Mouse (Mus musculus): ENCODE data around the gene Arhgef28. TPM values are rescaled to one million over a fixed set of nuclear protein-coding genes. Genes with fewer than 3 reads are reported as not detected.
"Not testable (repeated sequence)": the region's sequence is repeated elsewhere in the genome, so short reads cannot be mapped to it uniquely, and the experiment has no call there.

Arhgef28 gene
- total and polyA plus RNA-seq, 3 experiments: 0.11 TPM; not detected in 2

- no peaks in the 10 kb centered on the region for H3K4me1 ChIP-seq (ENCODE audit: insufficient read depth, low read depth, low read length)
- ATAC-seq (ENCODE audit: extremely low read depth, insufficient number of reproducible peaks, low FRiP score, poor library complexity, severe bottlenecking) (no peak), DNase-seq (ENCODE audit: low spot score) (no peak)
- TF ChIP-seq GATA2 (IDR thresholded peaks at IDR 0.05; ENCODE audit: borderline replicate concordance, low read depth, low read length) (no peak), CTCF (IDR thresholded peaks at IDR 0.05; ENCODE audit: low read depth, low read length) (no peak), POLR2AphosphoS5 (IDR thresholded peaks at IDR 0.05; ENCODE audit: insufficient replicate concordance, low read depth, low read length) (no peak), TAL1 (conservative IDR thresholded peaks at IDR 0.05; ENCODE audit: low read depth, low read length) (no peak), GATA1 (IDR thresholded peaks at IDR 0.05; ENCODE audit: borderline replicate concordance, low read length) (no peak)
- peaks cover 3% of the 10 kb centered on the region; the same call in 1 of the 2 replicates for H3K27me3 ChIP-seq (ENCODE audit: insufficient read depth, low read length)
- H3K4me3 ChIP-seq (ENCODE audit: low read depth, low read length): no peak overlapping the region
- no peaks in the 10 kb centered on the region for H3K9me3 ChIP-seq (replicated peaks)
- no peaks in the 10 kb centered on the region for H3K36me3 ChIP-seq (replicated peaks)
Observed at GRCm38 (mm10) chr13:98111531-98111930, 94.7 kb downstream of the Arhgef28 start.

GRCm38 (mm10) chr13:98111021-98111420, 95.2 kb downstream of the Arhgef28 start:
- no peak for TF ChIP-seq CTCF (IDR thresholded peaks at IDR 0.05; ENCODE audit: low read depth, low read length)
- no peak for TF ChIP-seq GATA2 (IDR thresholded peaks at IDR 0.05; ENCODE audit: borderline replicate concordance, low read depth, low read length)
- TF ChIP-seq GATA1 (IDR thresholded peaks at IDR 0.05; ENCODE audit: borderline replicate concordance, low read length): no peak
- TF ChIP-seq TAL1 (conservative IDR thresholded peaks at IDR 0.05; ENCODE audit: low read depth, low read length): no peak
- TF ChIP-seq POLR2AphosphoS5 (IDR thresholded peaks at IDR 0.05; ENCODE audit: insufficient replicate concordance, low read depth, low read length): no peak
- ATAC-seq (ENCODE audit: extremely low read depth, insufficient number of reproducible peaks, low FRiP score, poor library complexity, severe bottlenecking) (no peak), DNase-seq (ENCODE audit: low spot score) (no peak)
- Histone ChIP-seq H3K36me3 (replicated peaks) (no peaks in the 10 kb centered on the region), H3K9me3 (replicated peaks) (no peaks in the 10 kb centered on the region), H3K27me3 (ENCODE audit: insufficient read depth, low read length) (peaks cover 3% of the 10 kb centered on the region; the same call in 1 of the 2 replicates), H3K4me1 (ENCODE audit: insufficient read depth, low read depth, low read length) (no peaks in the 10 kb centered on the region), H3K4me3 (ENCODE audit: low read depth, low read length) (no peak overlapping the region)

GRCm38 (mm10) chr13:98108481-98108880, 97.8 kb downstream of the Arhgef28 start:
- not testable (repeated sequence) for H3K27me3 ChIP-seq (ENCODE audit: insufficient read depth, low read length); H3K9me3 ChIP-seq (replicated peaks); H3K4me3 ChIP-seq (ENCODE audit: low read depth, low read length); ATAC-seq (ENCODE audit: extremely low read depth, insufficient number of reproducible peaks, low FRiP score, poor library complexity, severe bottlenecking); DNase-seq (ENCODE audit: low spot score); H3K36me3 ChIP-seq (replicated peaks); H3K4me1 ChIP-seq (ENCODE audit: insufficient read depth, low read depth, low read length)

GRCm38 (mm10) chr13:98107621-98108020, 98.6 kb downstream of the Arhgef28 start:
- Histone ChIP-seq H3K36me3 (replicated peaks) (no peaks in the 10 kb centered on the region), H3K4me1 (ENCODE audit: insufficient read depth, low read depth, low read length) (no peaks in the 10 kb centered on the region), H3K4me3 (ENCODE audit: low read depth, low read length) (no peak overlapping the region), H3K9me3 (replicated peaks) (no peaks in the 10 kb centered on the region), H3K27me3 (ENCODE audit: insufficient read depth, low read length) (peaks cover 3% of the 10 kb centered on the region)
- ATAC-seq (ENCODE audit: extremely low read depth, insufficient number of reproducible peaks, low FRiP score, poor library complexity, severe bottlenecking): no peak
- no peak for TF ChIP-seq TAL1 (conservative IDR thresholded peaks at IDR 0.05; ENCODE audit: low read depth, low read length)
- TF ChIP-seq POLR2AphosphoS5 (IDR thresholded peaks at IDR 0.05; ENCODE audit: insufficient replicate concordance, low read depth, low read length): no peak
- TF ChIP-seq GATA2 (IDR thresholded peaks at IDR 0.05; ENCODE audit: borderline replicate concordance, low read depth, low read length): no peak
- no peak for TF ChIP-seq CTCF (IDR thresholded peaks at IDR 0.05; ENCODE audit: low read depth, low read length)
- TF ChIP-seq GATA1 (IDR thresholded peaks at IDR 0.05; ENCODE audit: borderline replicate concordance, low read length): no peak
- DNase-seq (ENCODE audit: low spot score): no peak

GRCm38 (mm10) chr13:98095966-98096365, 110.3 kb downstream of the Arhgef28 start:
- Histone ChIP-seq H3K9me3 (replicated peaks) (no peaks in the 10 kb centered on the region), H3K4me3 (ENCODE audit: low read depth, low read length) (no peak overlapping the region), H3K36me3 (replicated peaks) (no peaks in the 10 kb centered on the region), H3K27me3 (ENCODE audit: insufficient read depth, low read length) (no peaks in the 10 kb centered on the region), H3K4me1 (ENCODE audit: insufficient read depth, low read depth, low read length) (no peaks in the 10 kb centered on the region)
- no peak for DNase-seq (ENCODE audit: low spot score)
- no peak for ATAC-seq (ENCODE audit: extremely low read depth, insufficient number of reproducible peaks, low FRiP score, poor library complexity, severe bottlenecking)
- TF ChIP-seq POLR2AphosphoS5 (IDR thresholded peaks at IDR 0.05; ENCODE audit: insufficient replicate concordance, low read depth, low read length) (no peak), TAL1 (conservative IDR thresholded peaks at IDR 0.05; ENCODE audit: low read depth, low read length) (no peak), CTCF (IDR thresholded peaks at IDR 0.05; ENCODE audit: low read depth, low read length) (no peak), GATA2 (IDR thresholded peaks at IDR 0.05; ENCODE audit: borderline replicate concordance, low read depth, low read length) (no peak), GATA1 (IDR thresholded peaks at IDR 0.05; ENCODE audit: borderline replicate concordance, low read length) (no peak)

GRCm38 (mm10) chr13:98094332-98094731, 111.9 kb downstream of the Arhgef28 start:
- ATAC-seq (ENCODE audit: extremely low read depth, insufficient number of reproducible peaks, low FRiP score, poor library complexity, severe bottlenecking): no peak

GRCm38 (mm10) chr13:98093483-98093882, 112.8 kb downstream of the Arhgef28 start:
- Histone ChIP-seq H3K36me3 (replicated peaks) (no peaks in the 10 kb centered on the region), H3K9me3 (replicated peaks) (no peaks in the 10 kb centered on the region), H3K4me1 (ENCODE audit: insufficient read depth, low read depth, low read length) (no peaks in the 10 kb centered on the region), H3K4me3 (ENCODE audit: low read depth, low read length) (no peak overlapping the region), H3K27me3 (ENCODE audit: insufficient read depth, low read length) (no peaks in the 10 kb centered on the region)
- DNase-seq (ENCODE audit: low spot score) (no peak), ATAC-seq (ENCODE audit: extremely low read depth, insufficient number of reproducible peaks, low FRiP score, poor library complexity, severe bottlenecking) (no peak)
- TF ChIP-seq GATA1 (IDR thresholded peaks at IDR 0.05; ENCODE audit: borderline replicate concordance, low read length) (no peak), GATA2 (IDR thresholded peaks at IDR 0.05; ENCODE audit: borderline replicate concordance, low read depth, low read length) (no peak), TAL1 (conservative IDR thresholded peaks at IDR 0.05; ENCODE audit: low read depth, low read length) (no peak), POLR2AphosphoS5 (IDR thresholded peaks at IDR 0.05; ENCODE audit: insufficient replicate concordance, low read depth, low read length) (no peak)

More at GRCm38 (mm10) chr13:98094332-98094731, 111.9 kb downstream of the Arhgef28 start:
- Histone ChIP-seq H3K27me3 (ENCODE audit: insufficient read depth, low read length) (no peaks in the 10 kb centered on the region), H3K9me3 (replicated peaks) (no peaks in the 10 kb centered on the region), H3K36me3 (replicated peaks) (no peaks in the 10 kb centered on the region), H3K4me3 (ENCODE audit: low read depth, low read length) (no peak overlapping the region), H3K4me1 (ENCODE audit: insufficient read depth, low read depth, low read length) (no peaks in the 10 kb centered on the region)
- TF ChIP-seq CTCF (IDR thresholded peaks at IDR 0.05; ENCODE audit: low read depth, low read length) (no peak), POLR2AphosphoS5 (IDR thresholded peaks at IDR 0.05; ENCODE audit: insufficient replicate concordance, low read depth, low read length) (no peak), GATA2 (IDR thresholded peaks at IDR 0.05; ENCODE audit: borderline replicate concordance, low read depth, low read length) (no peak), TAL1 (conservative IDR thresholded peaks at IDR 0.05; ENCODE audit: low read depth, low read length) (no peak), GATA1 (IDR thresholded peaks at IDR 0.05; ENCODE audit: borderline replicate concordance, low read length) (no peak)
- no peak for DNase-seq (ENCODE audit: low spot score)
